Mouse (Mus musculus): ENCODE measurements at regions not wholly inside any gene's neighbourhood (a gene's known extent, or its start where the extent isn't known, plus 50 kb on each side); places are given as distances from the start of the nearest gene placed in this dataset.

DNA sequence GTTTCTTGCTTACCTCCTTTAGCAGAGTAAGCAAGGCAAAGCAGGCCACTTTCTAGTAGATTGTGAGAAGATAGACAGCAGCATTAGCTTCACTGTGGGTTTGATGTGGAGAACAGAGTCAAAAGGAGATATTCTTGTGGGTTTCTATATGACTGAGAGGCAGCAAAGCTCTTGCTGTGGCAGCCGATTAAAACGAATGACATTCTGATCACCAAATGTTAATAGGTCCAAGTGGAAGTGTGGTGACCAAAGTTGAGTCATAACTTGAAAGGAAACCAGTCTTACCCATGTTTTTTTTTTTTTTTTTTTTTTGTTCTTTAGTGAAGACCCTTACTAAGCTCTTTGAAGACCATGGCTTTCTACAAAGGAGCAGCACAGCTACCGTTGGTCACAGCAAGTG, 245.3 kb upstream of the Prep start:
- TF ChIP-seq CTCF (IDR thresholded peaks at IDR 0.05; ENCODE audit: control insufficient read depth, insufficient read depth, insufficient replicate concordance, low read depth, low read length) (no peak), POLR2A (IDR thresholded peaks at IDR 0.05; ENCODE audit: control insufficient read depth, low read depth, low read length) (no peak)
- H3K27ac ChIP-seq (ENCODE audit: control insufficient read depth, insufficient read depth, low read depth, low read length): no peak overlapping the region
- H3K27me3 ChIP-seq (ENCODE audit: control insufficient read depth, insufficient read depth, low read length): no peaks in the 10 kb centered on the region
- no peaks in the 10 kb centered on the region for H3K4me1 ChIP-seq (ENCODE audit: control insufficient read depth, insufficient read depth, low read length)
- no peaks in the 10 kb centered on the region for H3K36me3 ChIP-seq (ENCODE audit: control insufficient read depth, insufficient read depth, low read length)
- no peak overlapping the region for H3K4me3 ChIP-seq (ENCODE audit: control insufficient read depth, low read depth, low read length)

DNA sequence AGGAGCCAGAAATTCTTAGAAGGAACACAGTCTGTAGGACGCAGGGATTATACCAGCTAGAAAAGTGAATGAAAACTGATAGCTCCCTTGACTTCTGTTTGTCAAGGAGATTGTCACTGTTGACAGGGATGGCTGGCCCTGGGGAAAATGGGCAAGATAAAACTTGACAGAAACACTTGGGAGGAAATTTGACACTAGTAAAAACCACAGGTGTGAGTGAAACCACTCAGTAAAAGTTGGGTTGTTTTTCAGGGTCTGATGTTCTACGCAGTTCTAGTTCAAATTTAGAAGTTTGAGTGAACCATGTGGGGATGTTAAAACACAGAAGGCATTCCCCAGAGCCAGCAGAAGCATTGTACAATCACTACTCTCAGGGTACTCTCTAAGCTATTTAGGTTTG, 246.6 kb upstream of the Prep start:
- Histone ChIP-seq H3K4me1 (ENCODE audit: control insufficient read depth, insufficient read depth, low read length) (no peaks in the 10 kb centered on the region), H3K27ac (ENCODE audit: control insufficient read depth, insufficient read depth, low read depth, low read length) (no peak overlapping the region)
- TF ChIP-seq POLR2A (IDR thresholded peaks at IDR 0.05; ENCODE audit: control insufficient read depth, low read depth, low read length): no peak
- TF ChIP-seq CTCF (IDR thresholded peaks at IDR 0.05; ENCODE audit: control insufficient read depth, insufficient read depth, insufficient replicate concordance, low read depth, low read length): no peak

GRCm38 (mm10) chr10:44819361-44819760, 247.6 kb upstream of the Prep start:
- H3K4me1 ChIP-seq (ENCODE audit: control insufficient read depth, insufficient read depth, low read length): no peaks in the 10 kb centered on the region
- H3K27me3 ChIP-seq (ENCODE audit: control insufficient read depth, insufficient read depth, low read length): no peaks in the 10 kb centered on the region
- H3K27ac ChIP-seq (ENCODE audit: control insufficient read depth, insufficient read depth, low read depth, low read length): no peak overlapping the region
- no peak overlapping the region for H3K4me3 ChIP-seq (ENCODE audit: control insufficient read depth, low read depth, low read length)
- no peaks in the 10 kb centered on the region for H3K36me3 ChIP-seq (ENCODE audit: control insufficient read depth, insufficient read depth, low read length)
- TF ChIP-seq POLR2A (IDR thresholded peaks at IDR 0.05; ENCODE audit: control insufficient read depth, low read depth, low read length): no peak
- TF ChIP-seq CTCF (IDR thresholded peaks at IDR 0.05; ENCODE audit: control insufficient read depth, insufficient read depth, insufficient replicate concordance, low read depth, low read length): no peak

More for the DNA sequence above, 246.6 kb upstream of the Prep start:
- no peak overlapping the region for H3K4me3 ChIP-seq (ENCODE audit: control insufficient read depth, low read depth, low read length)
- no peaks in the 10 kb centered on the region for H3K27me3 ChIP-seq (ENCODE audit: control insufficient read depth, insufficient read depth, low read length)
- H3K36me3 ChIP-seq (ENCODE audit: control insufficient read depth, insufficient read depth, low read length): no peaks in the 10 kb centered on the region

DNA sequence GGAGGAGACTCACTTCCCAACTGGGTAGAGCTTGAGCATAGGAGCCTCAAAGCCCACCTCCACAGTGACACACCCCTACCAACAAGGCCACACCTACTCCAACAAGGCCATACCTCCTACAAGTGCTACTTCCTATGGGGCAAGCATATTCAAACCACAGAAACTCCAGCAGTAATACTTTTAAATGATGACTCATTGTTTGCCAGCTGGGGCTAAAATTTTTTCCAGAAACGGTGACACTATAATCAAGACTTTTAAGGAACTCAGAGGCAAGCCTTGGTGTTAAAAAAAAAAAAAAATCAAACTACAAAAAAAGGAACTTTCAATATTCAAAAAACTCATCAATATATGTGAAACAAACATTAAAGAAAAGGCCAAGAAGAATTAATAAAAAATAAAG, 248.4 kb upstream of the Prep start:
- Histone ChIP-seq H3K4me1 (ENCODE audit: control insufficient read depth, insufficient read depth, low read length) (no peaks in the 10 kb centered on the region), H3K27ac (ENCODE audit: control insufficient read depth, insufficient read depth, low read depth, low read length) (no peak overlapping the region), H3K4me3 (ENCODE audit: control insufficient read depth, low read depth, low read length) (no peak overlapping the region), H3K36me3 (ENCODE audit: control insufficient read depth, insufficient read depth, low read length) (no peaks in the 10 kb centered on the region), H3K27me3 (ENCODE audit: control insufficient read depth, insufficient read depth, low read length) (no peaks in the 10 kb centered on the region)
- TF ChIP-seq POLR2A (IDR thresholded peaks at IDR 0.05; ENCODE audit: control insufficient read depth, low read depth, low read length) (no peak), CTCF (IDR thresholded peaks at IDR 0.05; ENCODE audit: control insufficient read depth, insufficient read depth, insufficient replicate concordance, low read depth, low read length) (no peak)

GRCm38 (mm10) chr10:44796205-44796604, 267.9 kb upstream of the Prdm1 start:
- H3K4me1 ChIP-seq (ENCODE audit: control insufficient read depth, insufficient read depth, low read length): no peaks in the 10 kb centered on the region
- H3K4me3 ChIP-seq (ENCODE audit: control insufficient read depth, low read depth, low read length): no peak overlapping the region
- H3K27ac ChIP-seq (ENCODE audit: control insufficient read depth, insufficient read depth, low read depth, low read length): no peak overlapping the region
- TF ChIP-seq CTCF (IDR thresholded peaks at IDR 0.05; ENCODE audit: control insufficient read depth, insufficient read depth, insufficient replicate concordance, low read depth, low read length) (no peak), POLR2A (IDR thresholded peaks at IDR 0.05; ENCODE audit: control insufficient read depth, low read depth, low read length) (no peak)
- H3K36me3 ChIP-seq (ENCODE audit: control insufficient read depth, insufficient read depth, low read length): no peaks in the 10 kb centered on the region
- no peaks in the 10 kb centered on the region for H3K27me3 ChIP-seq (ENCODE audit: control insufficient read depth, insufficient read depth, low read length)

DNA sequence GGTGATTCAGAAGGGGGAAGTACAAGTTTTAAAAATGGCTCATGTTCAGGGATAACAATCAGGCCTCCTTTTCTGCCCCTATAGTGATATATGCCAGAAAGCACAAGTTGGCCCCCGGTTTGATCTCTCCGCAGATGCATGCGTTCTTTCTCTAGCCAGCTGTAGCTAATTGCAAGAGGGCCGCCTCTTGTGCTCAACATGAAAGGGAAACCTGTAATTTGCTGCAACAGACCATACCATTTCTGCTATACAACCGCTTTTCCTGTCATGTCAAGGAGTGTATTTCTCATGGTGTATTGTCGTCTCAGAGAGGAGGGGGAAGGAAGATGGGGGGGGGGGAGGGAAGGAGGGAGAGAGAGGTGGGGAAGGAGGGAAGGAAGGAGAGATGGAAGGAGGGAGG, 257.1 kb upstream of the Prdm1 start:
- no peak for TF ChIP-seq POLR2A (IDR thresholded peaks at IDR 0.05; ENCODE audit: control insufficient read depth, low read depth, low read length)
- no peak for TF ChIP-seq CTCF (IDR thresholded peaks at IDR 0.05; ENCODE audit: control insufficient read depth, insufficient read depth, insufficient replicate concordance, low read depth, low read length)
- H3K27me3 ChIP-seq (ENCODE audit: control insufficient read depth, insufficient read depth, low read length): no peaks in the 10 kb centered on the region
- H3K4me3 ChIP-seq (ENCODE audit: control insufficient read depth, low read depth, low read length): no peak overlapping the region
- H3K27ac ChIP-seq (ENCODE audit: control insufficient read depth, insufficient read depth, low read depth, low read length): no peak overlapping the region
- no peaks in the 10 kb centered on the region for H3K4me1 ChIP-seq (ENCODE audit: control insufficient read depth, insufficient read depth, low read length)
- H3K36me3 ChIP-seq (ENCODE audit: control insufficient read depth, insufficient read depth, low read length): no peaks in the 10 kb centered on the region

DNA sequence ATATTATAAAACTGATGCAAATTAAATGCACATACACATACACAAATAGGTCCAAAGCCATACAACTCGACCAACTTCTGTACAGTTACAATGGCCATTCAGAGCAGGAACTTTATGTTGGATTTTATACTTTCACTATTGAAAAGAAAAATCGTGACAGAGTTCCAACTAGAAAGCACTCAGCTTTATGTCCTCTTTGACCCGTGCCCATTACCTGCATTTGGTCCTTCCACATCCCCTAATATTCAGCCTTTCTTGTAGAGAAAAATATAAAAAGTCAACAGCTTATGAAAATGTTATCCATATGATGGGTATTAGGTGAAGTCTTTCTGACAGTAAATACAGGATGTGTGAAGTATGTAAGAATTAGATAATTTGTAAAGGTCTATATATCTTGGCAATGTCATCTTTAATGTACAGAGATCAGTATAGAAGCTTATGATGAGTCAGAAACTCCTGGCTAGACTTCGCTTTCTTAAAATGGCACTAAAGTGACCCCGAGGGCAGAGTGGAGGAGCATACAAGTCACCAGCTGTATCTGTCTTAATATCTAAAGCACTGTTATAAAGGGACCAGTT, 252.2 kb upstream of the Prdm1 start:
- Histone ChIP-seq H3K36me3 (ENCODE audit: control insufficient read depth, insufficient read depth, low read length) (no peaks in the 10 kb centered on the region), H3K27me3 (ENCODE audit: control insufficient read depth, insufficient read depth, low read length) (no peaks in the 10 kb centered on the region), H3K4me3 (ENCODE audit: control insufficient read depth, low read depth, low read length) (no peak overlapping the region), H3K27ac (ENCODE audit: control insufficient read depth, insufficient read depth, low read depth, low read length) (no peak overlapping the region), H3K4me1 (ENCODE audit: control insufficient read depth, insufficient read depth, low read length) (no peaks in the 10 kb centered on the region)
- no peak for TF ChIP-seq CTCF (IDR thresholded peaks at IDR 0.05; ENCODE audit: control insufficient read depth, insufficient read depth, insufficient replicate concordance, low read depth, low read length)
- no peak for TF ChIP-seq POLR2A (IDR thresholded peaks at IDR 0.05; ENCODE audit: control insufficient read depth, low read depth, low read length)

Data from testis, adult 2 months (tissue).